Mouse (Mus musculus): Measurements from ENCODE around the gene Hddc2.
A peak's percentile ranks its signal among the peaks of the same experiment; 100 is the strongest.

The Hddc2 gene

DNA sequence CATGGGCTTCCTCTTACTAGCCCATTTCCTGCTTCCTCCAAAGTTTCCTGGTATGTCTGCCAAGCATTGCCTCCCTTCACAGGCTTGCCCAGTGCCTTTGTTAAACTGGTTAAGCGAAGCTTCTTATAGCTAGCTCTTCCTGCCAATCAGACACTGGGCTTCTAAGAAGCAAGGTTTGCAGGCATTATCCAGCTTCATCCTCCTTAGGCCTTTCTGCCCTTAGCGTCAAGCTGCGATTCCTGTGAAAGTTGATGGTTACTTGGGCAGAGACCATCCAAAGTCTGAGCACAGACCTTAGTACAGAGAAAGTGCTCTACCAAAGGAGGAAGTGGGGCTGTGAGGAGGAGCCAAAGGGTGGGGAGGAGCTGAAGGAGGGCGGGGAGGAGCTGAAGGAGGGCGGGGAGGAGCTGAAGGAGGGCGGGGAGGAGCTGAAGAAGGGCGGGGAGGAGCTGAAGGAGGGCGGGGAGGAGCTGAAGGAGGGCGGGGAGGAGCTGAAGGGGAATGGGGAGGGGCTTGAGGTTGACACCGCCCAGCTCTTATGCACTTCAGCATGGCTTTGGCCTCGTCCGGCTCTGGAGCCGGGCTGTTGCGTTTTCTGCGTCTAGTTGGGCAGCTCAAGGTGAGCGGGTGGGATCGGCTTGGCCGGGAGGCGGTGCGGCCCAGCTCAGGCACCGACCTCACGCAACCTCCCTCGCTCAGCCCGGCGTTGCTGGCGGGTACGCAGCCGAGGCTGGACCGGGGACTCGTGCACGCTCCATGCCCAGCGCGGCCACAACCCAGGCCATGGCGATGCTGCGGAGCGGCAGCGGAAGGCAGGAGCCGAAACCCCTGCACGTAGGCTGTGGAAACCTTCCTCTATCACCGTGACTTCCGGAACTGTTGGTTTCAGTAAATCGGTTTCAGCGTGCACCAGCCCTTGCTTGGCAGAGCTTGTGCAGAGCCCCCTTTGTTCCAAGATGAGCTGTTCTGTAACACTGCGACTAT is at the start of gene Hddc2:
Hddc2 (plus strand) TSS at position 519 of the 984 bp plus-strand sequence.
- peak; percentile 51 for DNase-seq (ENCODE audit: low spot score in 2 of 2)

DNA sequence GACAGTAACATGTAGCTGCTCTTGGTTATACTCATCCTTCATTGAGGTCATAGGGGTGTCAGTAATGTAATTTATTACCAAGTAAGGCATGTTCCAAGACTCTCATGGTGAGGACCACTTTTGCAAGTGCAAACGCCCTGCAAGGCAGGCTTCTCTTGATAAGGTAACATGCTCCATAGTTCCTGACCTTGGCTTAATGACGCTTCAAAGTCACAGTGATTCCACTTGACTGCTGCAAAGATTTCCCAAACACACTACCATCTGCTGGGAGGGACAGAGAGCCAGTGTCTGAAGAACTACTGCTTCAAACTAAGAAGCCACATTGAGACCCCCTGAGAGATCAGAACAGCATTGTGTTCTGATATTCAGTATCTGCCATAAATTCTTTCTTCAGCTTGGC is 40.4 kb upstream of the Hddc2 start:
- DNase-seq (ENCODE audit: low spot score in 2 of 2): no peak

DNA sequence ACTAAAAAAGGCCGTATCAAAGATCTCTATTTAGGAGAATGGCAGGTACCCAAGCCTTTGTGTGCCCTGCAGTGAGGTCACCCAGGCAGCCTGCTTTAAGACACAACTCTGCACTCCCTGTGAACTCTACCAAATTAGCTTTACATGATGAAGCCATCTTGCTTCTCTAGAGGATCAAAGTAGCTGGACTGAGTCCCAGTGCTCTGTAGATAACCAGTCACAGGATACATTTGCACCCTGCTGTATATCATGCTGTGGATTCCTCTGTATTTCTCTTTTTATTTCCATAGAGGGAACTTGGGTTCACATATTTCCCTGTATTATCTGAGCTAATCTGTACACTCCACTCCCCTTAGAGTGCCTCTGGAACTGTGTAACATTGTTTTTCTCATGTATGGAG is 40.0 kb upstream of the Hddc2 start:
- DNase-seq (ENCODE audit: low spot score in 2 of 2): no peak

DNA sequence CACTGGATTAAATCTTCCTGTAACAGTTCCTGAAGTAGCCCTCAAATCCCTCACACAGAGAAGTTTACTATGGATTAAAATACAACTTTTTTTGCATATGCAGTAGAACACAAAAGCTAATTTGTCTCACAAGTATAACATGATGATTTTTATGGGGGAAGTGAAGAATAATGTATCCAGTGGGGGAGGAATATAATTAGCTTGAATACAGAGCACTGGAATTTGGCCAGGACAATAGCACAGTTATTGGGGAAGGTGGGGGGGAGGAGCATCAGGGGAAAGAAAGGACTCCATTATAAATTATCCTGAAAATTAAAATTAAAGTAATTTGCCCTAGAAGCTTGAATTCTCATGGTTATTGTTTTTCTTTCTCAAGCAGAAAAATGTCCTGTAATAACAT is 25.4 kb upstream of the Hddc2 start:
- no peak for DNase-seq (ENCODE audit: low spot score in 2 of 2)

DNA sequence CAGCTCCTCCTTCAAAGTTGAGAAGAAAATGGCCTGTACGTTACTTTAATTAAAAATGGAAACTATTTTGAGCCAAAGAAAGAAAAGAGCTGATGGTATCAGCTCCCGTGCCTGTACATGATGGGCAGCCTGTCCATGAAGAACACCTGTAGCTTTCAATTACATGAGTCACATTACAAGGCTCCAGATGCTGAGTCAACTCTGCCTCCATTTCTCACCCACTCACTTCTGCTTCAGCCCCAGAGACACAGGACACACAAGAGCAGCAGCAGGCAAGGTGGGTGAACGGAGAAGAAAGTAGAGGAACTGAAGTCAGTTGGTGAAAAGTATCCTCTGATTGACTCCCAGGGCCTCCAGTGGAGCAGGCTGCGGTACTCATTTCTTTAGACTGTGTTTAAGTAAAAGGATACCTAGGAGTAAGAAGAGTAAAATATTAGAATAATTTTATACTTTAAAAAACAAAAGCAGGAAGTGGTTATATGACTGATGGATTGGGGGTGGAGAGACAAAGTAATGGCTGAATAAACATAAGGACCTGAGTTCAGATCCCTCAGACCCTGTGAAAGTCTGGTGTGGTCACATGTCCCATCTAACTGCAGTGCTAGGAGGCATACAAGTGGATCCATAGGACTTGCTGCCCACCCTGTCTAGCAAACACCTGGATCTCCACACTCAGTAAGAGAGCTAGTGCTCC is 24.3 kb upstream of the Hddc2 start:
- DNase-seq (ENCODE audit: low spot score in 2 of 2): no peak

DNA sequence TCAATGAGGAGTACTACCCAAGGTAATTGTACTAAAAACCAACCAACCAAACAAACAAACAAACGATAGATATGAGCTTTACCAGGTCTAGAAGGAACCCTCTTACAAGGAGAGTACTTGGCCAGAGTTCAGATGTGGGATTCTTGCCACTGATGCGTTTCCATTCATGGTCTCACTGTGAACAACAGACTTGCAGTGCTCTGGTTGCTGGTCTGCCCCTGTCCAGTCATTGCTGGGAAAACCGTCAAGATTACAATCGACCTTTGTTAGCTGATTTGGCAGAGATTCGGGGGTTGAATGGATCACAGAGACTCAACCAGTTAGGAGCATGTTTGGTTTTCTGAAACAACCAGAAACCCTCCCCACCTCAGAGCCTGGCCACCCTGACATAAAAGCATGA is 17.5 kb upstream of the Hddc2 start:
- no peak for DNase-seq (ENCODE audit: low spot score in 2 of 2)

DNA sequence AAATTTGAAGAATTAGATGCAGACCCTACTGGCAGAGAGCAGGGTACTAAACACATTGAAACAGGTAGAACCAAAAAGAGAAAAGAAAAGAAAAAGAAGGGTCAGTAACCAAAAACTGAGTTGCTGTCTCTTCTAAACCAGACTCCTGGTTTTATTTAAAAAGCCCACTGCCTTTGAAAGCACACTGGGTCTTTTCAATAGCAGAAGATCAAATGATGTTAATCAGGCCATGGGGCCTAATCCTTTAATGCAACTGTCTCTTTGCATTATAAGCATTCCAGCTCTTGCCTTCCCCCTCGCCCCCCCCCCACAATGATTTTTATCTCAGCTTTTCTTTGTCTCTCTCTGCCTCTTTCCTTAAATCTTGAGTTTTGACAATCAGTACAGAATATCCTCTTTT is 16.7 kb upstream of the Hddc2 start:
- no peak for DNase-seq (ENCODE audit: low spot score in 2 of 2)

DNA sequence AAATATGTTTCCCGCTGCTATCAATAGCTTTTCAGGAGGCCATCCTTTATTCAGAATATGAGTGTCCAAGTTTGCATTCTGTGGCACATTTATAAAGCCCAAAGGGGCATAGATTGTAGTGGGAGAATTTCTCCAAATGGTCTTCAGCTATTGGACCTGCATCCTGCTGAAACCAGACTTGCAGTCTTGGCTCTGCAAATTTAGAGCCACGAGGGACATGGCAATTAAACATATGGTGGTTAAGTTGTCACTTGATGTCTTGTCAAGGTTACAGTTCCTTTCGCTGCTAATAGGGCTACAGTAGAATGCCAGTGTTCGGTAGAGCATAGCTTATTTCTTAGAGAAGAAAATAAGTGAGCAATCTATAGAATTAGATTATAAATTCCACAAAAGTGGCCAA is 16.1 kb upstream of the Hddc2 start:
- DNase-seq (ENCODE audit: low spot score in 2 of 2): no peak

DNA sequence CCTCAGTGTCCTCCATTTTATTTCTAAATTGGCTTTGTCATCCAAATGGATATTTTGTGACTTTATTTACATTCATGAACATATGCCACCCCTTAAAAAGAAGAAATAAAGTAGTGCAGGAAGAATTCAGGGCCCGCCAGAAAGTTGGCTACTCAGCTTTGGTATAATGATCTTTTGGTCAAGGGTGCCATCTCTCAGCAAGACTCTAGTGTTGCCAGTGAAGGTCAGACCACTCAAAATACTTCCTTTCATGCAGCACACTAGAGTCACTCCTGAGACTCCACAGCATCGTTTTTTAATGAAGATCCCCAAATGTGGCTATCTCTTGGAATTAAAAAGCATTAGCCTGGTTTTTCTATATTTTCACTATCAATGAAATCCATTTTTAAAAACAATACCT is 14.9 kb upstream of the Hddc2 start:
- DNase-seq (ENCODE audit: low spot score in 2 of 2): no peak

DNA sequence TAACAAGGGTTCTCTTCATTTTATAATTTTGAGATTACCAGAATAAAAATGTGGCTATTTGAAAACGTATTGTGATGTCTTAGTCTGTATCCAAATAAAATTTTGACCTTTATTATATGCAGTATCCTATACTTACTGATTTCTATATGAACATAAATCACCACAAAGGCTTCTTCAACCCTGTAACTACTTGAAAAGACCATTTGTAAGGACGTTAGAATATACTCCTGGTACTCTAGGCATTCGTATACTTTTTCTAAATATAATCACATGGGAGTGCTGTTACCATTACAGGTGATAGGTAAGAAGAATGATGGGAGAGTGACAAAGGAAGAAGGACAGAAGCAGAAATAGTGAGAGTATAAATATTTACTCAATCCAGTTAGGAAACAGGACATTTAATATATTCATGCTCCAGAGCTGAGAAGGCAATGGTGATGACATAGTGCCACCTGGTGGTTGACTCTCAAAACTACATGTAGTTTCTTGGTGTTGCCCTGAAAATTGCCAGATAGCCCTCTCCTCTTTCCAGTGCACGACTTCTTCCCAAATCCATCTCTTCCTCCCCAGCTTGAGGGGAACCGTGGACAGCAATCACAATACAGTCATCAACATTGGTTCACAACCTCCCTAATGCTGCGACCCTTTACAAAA is 14.1 kb upstream of the Hddc2 start:
- peak in 1 of 2 experiments; percentile 14 for DNase-seq (ENCODE audit: low spot score in 2 of 2)

DNA sequence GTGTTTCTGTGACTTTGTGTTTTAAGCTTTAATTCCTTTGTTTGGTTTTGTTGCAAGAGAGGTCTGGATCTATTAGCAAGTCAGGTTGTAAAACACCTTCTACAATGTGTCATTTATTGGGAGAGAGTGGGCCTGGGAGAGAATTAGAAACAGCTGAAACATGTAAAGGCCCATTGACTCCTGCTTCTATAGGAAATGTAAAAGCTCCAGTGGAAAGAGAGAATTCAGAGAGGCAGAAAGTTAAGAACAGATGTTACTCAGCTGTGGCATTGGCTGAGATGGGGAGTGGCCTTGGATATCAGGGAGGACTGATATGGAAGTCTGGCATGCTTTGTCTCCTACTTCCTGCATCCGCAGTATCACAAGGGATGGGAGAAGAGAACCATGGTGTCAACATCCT is 12.9 kb upstream of the Hddc2 start:
- DNase-seq (ENCODE audit: low spot score in 2 of 2): no peak

DNA sequence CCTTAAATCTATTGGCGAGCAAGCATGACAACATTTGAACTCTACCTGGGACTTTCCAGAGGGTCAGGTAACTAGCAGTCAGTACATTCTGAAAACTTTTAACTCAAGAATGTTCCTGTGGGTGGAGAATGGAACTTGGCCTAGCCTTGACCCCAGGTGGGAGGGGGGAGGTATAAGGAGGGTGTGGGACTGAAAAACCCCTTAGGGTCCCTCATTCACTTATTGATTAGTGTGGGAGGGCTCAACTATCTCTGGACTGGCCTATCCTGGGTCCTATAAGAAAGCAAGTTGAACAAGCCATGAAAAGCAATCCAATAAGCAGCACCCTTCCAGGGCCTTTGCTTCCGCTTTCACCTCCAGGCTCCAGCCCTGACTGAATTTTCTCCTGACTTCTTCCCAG is 9.7 kb upstream of the Hddc2 start:
- DNase-seq (ENCODE audit: low spot score in 2 of 2): no peak

DNA sequence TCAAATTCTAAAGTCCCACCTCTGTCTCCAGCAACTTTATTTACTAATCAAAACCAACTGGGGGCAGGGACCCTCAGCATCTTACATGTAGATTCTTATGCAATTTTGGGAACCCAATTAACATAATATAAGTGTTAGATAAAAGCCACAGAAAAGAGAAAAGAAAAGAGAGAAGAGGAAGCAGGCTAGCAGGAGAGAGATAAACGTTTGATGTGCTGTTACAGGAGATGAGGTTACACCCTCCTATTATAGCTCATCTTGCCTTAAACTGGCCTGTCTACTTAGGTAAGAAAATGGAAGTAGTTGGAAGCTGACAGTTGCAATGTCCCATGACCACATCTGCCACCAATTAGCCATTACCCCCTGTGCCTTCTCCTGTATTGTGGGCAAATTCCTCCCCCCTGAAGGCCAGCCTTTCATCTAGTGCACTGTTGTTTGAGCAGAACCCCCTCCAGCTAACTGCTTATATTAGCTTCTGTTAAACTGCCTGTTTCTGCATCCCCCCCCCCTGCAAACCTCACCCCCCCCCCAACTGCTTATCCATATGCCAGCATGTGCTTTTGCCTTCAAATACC is 6.1 kb upstream of the Hddc2 start:
- DNase-seq (ENCODE audit: low spot score in 2 of 2): no peak

DNA sequence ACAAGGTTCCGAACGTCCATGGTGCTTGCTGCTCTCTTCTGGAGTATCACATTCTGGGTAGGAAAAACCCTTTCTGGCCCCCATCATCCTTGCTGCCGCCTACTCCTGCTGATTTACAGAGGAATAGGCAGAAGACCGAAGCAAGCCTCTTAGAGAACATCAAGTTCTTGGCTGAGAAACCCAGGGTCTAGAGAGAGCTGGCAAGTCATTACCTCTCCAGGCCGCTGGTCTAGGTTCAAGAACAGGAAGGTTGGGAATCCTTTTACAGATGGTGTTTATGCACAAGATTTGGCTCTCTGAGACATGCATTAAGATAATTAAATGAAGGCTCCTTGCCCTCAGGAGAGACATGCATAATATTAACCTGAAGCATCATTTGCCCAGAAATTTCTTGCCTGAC is 5.3 kb downstream of the Hddc2 start:
- no peak for DNase-seq (ENCODE audit: low spot score in 2 of 2)

DNA sequence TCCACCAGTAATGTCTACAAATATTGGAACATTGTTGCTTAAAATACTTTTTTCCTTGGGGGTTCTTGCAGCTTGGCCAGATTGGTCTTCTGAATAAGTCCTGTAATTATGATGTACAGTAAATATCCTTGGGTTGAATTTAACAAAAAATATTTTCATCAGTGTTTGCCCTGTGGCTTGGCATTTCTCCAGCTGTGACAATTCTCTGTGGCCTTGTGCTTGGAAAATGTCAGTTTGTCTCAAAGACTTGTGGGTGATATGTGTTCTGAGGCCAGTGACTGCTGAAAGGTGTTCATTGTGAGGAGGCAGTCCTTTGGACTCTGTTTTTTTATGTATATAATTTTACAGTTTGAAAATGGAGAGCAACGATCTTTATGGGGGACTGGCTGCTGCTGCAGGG is 16.3 kb downstream of the Hddc2 start:
- no peak for DNase-seq (ENCODE audit: low spot score in 2 of 2)

DNA sequence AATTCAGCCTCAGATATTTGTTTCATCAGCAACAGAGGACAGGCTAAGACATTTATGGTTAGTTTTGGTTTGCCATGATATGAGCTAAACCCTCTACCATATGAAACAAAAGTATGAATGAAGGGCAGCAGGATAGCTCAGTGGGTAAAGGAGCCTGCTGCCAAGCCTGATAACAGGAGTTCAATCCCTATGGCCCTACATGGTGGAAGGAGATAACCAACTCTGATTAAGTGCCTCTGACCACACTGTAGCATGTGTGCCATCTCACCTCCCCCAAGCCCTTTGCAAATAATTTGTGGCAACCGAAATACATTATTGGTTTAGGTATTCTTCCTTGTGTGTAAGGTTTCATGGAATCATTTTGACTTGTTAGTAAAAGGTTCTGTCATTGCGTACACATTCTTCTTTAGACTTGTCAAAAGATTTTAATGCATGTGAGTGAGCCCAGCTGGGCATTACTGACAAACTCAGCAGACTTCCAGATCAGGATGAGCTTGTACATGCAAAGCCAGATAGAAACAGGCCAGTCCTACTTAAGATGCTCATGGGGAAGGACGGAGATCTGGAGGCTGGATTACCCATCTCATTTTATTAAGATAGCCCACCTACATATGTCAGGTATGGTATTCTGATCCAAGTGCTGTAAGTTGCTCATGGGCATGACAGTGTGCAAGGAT is 17.2 kb downstream of the Hddc2 start:
- DNase-seq (ENCODE audit: low spot score in 2 of 2): no peak

DNA sequence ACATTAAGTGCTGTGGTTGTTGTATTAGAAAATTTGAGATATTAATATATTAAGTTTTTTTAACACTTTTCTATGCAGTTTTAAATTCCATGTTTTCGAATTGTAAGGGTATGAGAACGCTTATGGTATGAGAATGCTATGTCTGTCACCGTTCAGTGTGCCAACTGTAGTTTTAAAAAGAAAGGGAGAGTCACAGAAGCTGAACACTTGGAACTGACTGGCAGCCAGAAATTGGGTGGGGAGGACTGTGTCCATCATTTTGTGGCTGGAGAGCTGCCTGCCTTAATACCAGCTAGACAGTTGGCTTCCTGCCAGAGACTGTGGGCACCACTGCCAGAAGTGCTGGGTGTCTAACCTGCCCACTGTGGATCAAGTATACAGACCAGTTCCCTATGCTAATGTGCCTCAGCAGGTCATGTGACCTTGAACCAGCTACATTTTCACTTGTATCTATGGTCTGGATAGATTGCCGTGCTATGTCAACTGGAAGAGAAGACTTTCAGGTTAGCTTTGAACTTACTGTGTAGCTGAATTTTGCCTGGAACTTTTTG is 18.1 kb downstream of the Hddc2 start:
- DNase-seq (ENCODE audit: low spot score in 2 of 2): no peak

DNA sequence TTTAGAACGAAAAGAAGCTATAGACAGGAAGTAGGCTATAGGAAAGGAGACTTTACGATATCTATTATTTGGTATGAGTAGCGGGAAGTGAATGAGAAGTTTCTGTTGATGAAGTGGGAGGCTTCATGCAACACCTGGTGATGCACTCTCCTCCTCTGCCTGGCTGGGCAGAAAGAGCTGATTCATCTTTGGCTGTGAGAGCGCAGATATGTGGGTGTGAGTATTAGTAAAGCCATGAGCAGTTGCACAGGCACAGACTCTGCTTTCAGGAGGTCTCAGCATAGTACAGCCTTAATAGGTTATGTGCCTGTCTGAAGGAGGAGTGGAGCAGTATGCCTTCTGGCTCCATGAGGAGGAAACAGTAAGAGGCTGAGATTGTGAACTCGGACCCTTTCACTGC is 23.2 kb downstream of the Hddc2 start:
- DNase-seq (ENCODE audit: low spot score in 2 of 2): no peak

DNA sequence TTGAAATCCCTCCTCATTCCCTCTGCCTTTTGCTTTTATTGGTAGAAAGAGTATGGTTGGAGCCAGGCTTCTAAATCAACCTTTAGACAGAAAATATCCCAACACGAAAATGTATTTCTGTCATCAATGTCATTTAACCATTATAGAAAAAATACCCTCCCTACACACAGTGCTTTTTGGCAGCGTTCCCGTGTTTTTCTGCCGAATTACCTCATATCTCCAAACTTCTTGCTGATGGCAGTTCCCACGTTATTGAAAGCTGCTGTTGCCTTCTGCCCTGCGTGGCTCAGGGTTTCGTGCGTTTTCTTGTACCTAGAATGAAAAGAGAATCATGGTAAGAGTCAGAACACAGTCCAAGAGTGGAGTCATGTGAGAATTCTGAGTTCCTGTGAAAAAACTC is 33.2 kb downstream of the Hddc2 start:
- DNase-seq (ENCODE audit: low spot score in 2 of 2): no peak

DNA sequence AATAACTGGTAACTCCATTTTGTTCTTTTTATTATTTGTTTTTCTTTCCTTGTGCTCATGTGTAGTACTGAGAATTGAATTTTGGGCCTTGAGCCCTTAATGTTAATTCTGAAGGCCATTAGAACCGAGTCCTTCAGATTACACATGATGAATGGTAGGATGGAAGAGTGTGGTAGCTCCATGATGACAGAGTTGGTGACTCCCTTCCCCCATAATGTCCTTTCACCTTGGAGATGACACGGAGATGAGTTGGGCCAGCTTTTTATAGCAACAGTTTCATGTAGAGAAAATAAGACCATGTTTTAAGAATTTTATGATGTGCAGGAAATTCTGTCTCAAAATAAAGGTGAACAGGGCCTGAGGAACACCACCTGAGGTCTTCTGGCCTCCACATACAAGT is 37.9 kb downstream of the Hddc2 start:
- DNase-seq (ENCODE audit: low spot score in 2 of 2): no peak

DNA sequence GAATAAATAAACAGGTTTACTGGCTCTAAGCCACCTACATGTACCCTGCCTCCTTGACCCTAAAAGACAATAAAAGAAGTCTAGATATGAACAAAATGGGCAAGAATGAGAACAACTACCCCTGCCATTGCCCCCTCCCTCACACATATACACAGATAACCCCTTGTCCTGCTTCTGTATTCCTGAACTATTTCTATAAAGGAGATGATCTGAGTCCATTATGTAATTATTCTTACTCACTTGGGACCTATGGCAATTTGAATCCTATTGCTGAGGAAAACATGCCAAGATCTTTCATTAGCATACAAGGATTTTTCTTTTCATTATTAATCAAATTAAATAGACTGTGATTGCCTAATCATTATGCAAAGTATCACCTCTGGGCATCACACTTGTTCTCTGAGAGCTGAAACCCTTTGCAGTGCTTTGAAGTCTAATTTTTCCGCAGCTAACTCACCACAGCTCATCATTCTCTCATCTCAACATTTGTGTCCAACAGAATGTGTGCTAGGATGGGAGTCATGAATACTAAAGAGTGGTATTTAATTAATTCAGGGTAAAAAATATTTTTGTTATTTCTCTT is 39.8 kb downstream of the Hddc2 start:
- DNase-seq (ENCODE audit: low spot score in 2 of 2): no peak
